Mouse (Mus musculus): ENCODE data around the gene Fam180a. TPM values are rescaled to one million over a fixed set of nuclear protein-coding genes. Genes with fewer than 3 reads are reported as not detected.

Gene Fam180a
- polyA plus RNA-seq, 2 experiments = 0.02 to 0.11 TPM

DNA sequence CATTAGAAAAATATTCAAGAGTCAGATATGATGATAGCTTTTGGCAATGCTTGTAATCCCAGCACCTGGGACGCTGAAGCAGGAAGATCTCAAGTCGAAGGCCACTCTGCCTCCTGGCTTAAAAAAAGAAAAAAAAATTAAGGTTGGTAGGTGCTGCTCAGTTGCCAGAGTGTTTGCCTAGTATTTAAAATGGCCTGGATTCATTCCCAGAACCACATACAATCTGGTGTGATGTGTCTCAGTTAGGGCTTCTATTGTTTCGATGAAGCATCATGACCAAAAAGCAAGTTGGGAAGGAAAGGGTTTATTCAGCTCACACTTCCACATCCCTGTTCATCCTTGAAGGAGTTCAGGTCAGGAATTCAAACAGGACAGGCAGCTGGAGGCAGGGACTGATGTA, 29.4 kb upstream of the Fam180a start:
- H3K4me1 ChIP-seq (replicated peaks; ENCODE audit: control insufficient read depth in 2 of 2, insufficient read depth in 2 of 2, low read length in 1 of 2) = peaks cover 0 to 14% of the 10 kb centered on the region in 2 experiments; a peak in 3 of 4 replicates

GRCm38 (mm10) chr6:35354622-35354998, 28.7 kb upstream of the Fam180a start:
- Histone ChIP-seq H3K9ac (replicated peaks) (no peak overlapping the region), H3K36me3 (replicated peaks; ENCODE audit: control insufficient read depth, insufficient read depth, low read depth) (no peaks in the 10 kb centered on the region), H3K4me1 (replicated peaks; ENCODE audit: control insufficient read depth in 2 of 2, insufficient read depth in 2 of 2, low read length in 1 of 2) (peaks cover 0 to 14% of the 10 kb centered on the region in 2 experiments; a peak in 3 of 4 replicates), H3K4me2 (ENCODE audit: low read depth) (no peak overlapping the region), H3K27me3 (ENCODE audit: control insufficient read depth, insufficient read depth, low read length) (no peaks in the 10 kb centered on the region), H3K9me3 (ENCODE audit: control insufficient read depth, low read length) (no peaks in the 10 kb centered on the region), H3K27ac (no peak overlapping the region), H3K4me3 (ENCODE audit: insufficient read depth in 1 of 2, low read depth in 2 of 2, low read length in 2 of 2) (no peak overlapping the region)
- WGBS (ENCODE audit: insufficient replicate concordance) = 60% methylated on average over 6 of the region's 6 CpGs
- ATAC-seq (ENCODE audit: insufficient read depth) (no peak), DNase-seq (ENCODE audit: low read depth in 3 of 3, low spot score in 3 of 3) (no peak)
- TF ChIP-seq EP300 (IDR thresholded peaks at IDR 0.05; ENCODE audit: low read depth) (no peak), CTCF (IDR thresholded peaks at IDR 0.05; ENCODE audit: low read depth) (no peak)

More for the DNA sequence above, 29.4 kb upstream of the Fam180a start:
- WGBS (ENCODE audit: insufficient replicate concordance) = 73% methylated on average over 3 of the region's 3 CpGs
- Histone ChIP-seq H3K27me3 (ENCODE audit: control insufficient read depth, insufficient read depth, low read length) (no peaks in the 10 kb centered on the region), H3K9ac (replicated peaks) (no peak overlapping the region), H3K9me3 (ENCODE audit: control insufficient read depth, low read length) (no peaks in the 10 kb centered on the region), H3K4me2 (ENCODE audit: low read depth) (no peak overlapping the region), H3K27ac (no peak overlapping the region), H3K36me3 (replicated peaks; ENCODE audit: control insufficient read depth, insufficient read depth, low read depth) (no peaks in the 10 kb centered on the region), H3K4me3 (ENCODE audit: insufficient read depth in 1 of 2, low read depth in 2 of 2, low read length in 2 of 2) (no peak overlapping the region)
- ATAC-seq (ENCODE audit: insufficient read depth) (no peak), DNase-seq (ENCODE audit: low read depth in 3 of 3, low spot score in 3 of 3) (no peak)
- no peak for TF ChIP-seq EP300 (IDR thresholded peaks at IDR 0.05; ENCODE audit: low read depth)
- TF ChIP-seq CTCF (IDR thresholded peaks at IDR 0.05; ENCODE audit: low read depth) = no peak

DNA sequence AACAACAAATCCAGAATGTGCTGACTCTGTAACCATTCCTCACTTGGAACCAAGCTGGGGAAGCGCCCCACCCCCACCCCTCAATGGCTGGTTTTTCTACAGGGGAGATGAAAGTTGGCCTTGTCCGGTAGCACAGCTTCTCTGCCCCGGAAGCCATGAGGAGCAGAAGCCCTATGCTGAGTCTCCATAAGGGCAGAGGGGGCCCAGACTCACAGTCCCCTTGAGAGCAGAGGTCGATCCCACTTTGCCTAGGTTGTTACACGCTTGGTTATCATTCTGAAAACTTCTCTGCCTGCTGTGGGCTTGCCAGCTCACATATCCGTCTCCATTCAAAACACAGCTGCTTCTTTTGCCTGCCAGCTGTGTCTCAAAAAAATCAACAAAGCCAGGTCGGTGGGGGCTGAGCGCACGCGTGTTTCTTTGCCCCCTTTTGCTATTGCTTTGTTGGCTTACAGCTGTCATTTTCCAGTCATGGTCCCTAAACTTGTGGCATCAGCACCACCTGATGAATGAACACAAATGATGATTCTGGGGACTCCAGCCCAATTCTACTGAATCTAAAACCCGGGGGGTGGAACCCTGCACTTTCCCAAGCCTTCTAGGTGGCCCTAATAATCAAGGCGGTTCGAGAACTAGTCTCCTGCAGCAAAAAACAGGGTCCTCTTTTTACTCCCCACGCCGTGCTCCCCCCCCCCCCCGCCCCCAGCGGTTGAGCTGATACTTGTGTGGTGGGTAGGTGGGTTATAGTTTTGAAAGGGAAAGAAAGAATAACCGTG, 28.1 kb upstream of the Fam180a start:
- H3K4me2 ChIP-seq (ENCODE audit: low read depth) = peak overlapping the region; percentile 14
- H3K27ac ChIP-seq = no peak overlapping the region
- ATAC-seq (ENCODE audit: insufficient read depth) = no peak
- H3K9me3 ChIP-seq (ENCODE audit: control insufficient read depth, low read length) = no peaks in the 10 kb centered on the region
- TF ChIP-seq EP300 (IDR thresholded peaks at IDR 0.05; ENCODE audit: low read depth) = no peak
- no peak for TF ChIP-seq CTCF (IDR thresholded peaks at IDR 0.05; ENCODE audit: low read depth)
- no peak for DNase-seq (ENCODE audit: low read depth in 3 of 3, low spot score in 3 of 3)
- no peaks in the 10 kb centered on the region for H3K27me3 ChIP-seq (ENCODE audit: control insufficient read depth, insufficient read depth, low read length)
- 40% methylated on average over 18 of the region's 18 CpGs for WGBS (ENCODE audit: insufficient replicate concordance)
- no peak overlapping the region for H3K4me3 ChIP-seq (ENCODE audit: insufficient read depth in 1 of 2, low read depth in 2 of 2, low read length in 2 of 2)
- H3K9ac ChIP-seq (replicated peaks) = no peak overlapping the region
- H3K36me3 ChIP-seq (replicated peaks; ENCODE audit: control insufficient read depth, insufficient read depth, low read depth) = no peaks in the 10 kb centered on the region
- peaks cover 0 to 14% of the 10 kb centered on the region in 2 experiments; a peak in 3 of 4 replicates for H3K4me1 ChIP-seq (replicated peaks; ENCODE audit: control insufficient read depth in 2 of 2, insufficient read depth in 2 of 2, low read length in 1 of 2)

DNA sequence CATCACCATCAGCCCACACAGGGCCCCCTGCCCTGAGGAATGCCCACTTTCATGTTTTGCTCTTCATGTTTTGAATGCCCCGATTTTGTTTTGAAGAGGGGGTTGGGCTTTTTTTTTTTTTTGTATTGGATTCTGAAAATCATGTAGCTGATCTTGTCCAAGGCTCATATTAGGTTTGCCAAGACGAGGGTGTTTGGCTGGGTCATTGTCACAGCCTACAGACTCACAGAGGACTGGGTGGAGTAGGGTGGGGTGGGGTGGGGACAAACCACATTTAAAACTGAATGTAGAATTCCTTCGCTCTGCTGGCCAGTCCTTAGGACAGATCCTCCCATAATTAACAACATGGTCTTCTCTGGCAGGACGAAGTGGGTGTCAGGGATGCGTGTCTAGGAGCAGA, 27.5 kb upstream of the Fam180a start:
- Histone ChIP-seq H3K4me2 (ENCODE audit: low read depth) (peak overlapping the region; percentile 14), H3K27me3 (ENCODE audit: control insufficient read depth, insufficient read depth, low read length) (no peaks in the 10 kb centered on the region), H3K4me1 (replicated peaks; ENCODE audit: control insufficient read depth in 2 of 2, insufficient read depth in 2 of 2, low read length in 1 of 2) (peaks cover 0 to 14% of the 10 kb centered on the region in 2 experiments; a peak in 3 of 4 replicates), H3K36me3 (replicated peaks; ENCODE audit: control insufficient read depth, insufficient read depth, low read depth) (no peaks in the 10 kb centered on the region), H3K9me3 (ENCODE audit: control insufficient read depth, low read length) (no peaks in the 10 kb centered on the region), H3K9ac (replicated peaks) (no peak overlapping the region), H3K27ac (no peak overlapping the region), H3K4me3 (ENCODE audit: insufficient read depth in 1 of 2, low read depth in 2 of 2, low read length in 2 of 2) (no peak overlapping the region)
- no peak for TF ChIP-seq CTCF (IDR thresholded peaks at IDR 0.05; ENCODE audit: low read depth)
- no peak for TF ChIP-seq EP300 (IDR thresholded peaks at IDR 0.05; ENCODE audit: low read depth)
- ATAC-seq (ENCODE audit: insufficient read depth) (peak; percentile 35; the same call in 1 of the 2 replicates), DNase-seq (ENCODE audit: low read depth in 3 of 3, low spot score in 3 of 3) (no peak)
- 38% methylated on average over 5 of the region's 5 CpGs for WGBS (ENCODE audit: insufficient replicate concordance)

DNA sequence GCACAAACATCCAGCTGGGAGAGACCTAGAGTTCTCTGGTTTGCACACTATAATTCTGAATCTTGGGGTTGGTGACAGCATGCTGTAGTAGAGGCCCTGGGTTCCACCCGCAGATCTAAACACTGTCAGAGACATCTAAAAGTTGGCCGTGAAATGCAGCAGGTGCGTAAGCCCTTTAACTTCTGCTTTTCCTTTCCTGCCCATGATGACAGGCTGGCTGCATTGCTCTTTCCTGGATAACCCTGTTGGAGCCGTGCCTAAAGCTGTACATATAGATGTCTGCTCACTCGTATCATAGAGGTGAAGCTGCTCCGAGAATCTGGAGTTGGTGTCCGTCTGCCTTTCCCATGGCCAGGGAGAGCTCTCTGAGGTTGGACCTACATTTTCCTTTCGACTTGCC, 26.9 kb upstream of the Fam180a start:
- Histone ChIP-seq H3K36me3 (replicated peaks; ENCODE audit: control insufficient read depth, insufficient read depth, low read depth) (no peaks in the 10 kb centered on the region), H3K4me1 (replicated peaks; ENCODE audit: control insufficient read depth in 2 of 2, insufficient read depth in 2 of 2, low read length in 1 of 2) (peaks cover 0 to 14% of the 10 kb centered on the region in 2 experiments; a peak in 3 of 4 replicates), H3K4me2 (ENCODE audit: low read depth) (no peak overlapping the region), H3K27ac (no peak overlapping the region), H3K27me3 (ENCODE audit: control insufficient read depth, insufficient read depth, low read length) (no peaks in the 10 kb centered on the region), H3K9me3 (ENCODE audit: control insufficient read depth, low read length) (no peaks in the 10 kb centered on the region), H3K9ac (replicated peaks) (no peak overlapping the region), H3K4me3 (ENCODE audit: insufficient read depth in 1 of 2, low read depth in 2 of 2, low read length in 2 of 2) (no peak overlapping the region)
- no peak for DNase-seq (ENCODE audit: low read depth in 3 of 3, low spot score in 3 of 3)
- 31% methylated on average over 8 of the region's 8 CpGs for WGBS (ENCODE audit: insufficient replicate concordance)
- ATAC-seq (ENCODE audit: insufficient read depth) = no peak
- TF ChIP-seq EP300 (IDR thresholded peaks at IDR 0.05; ENCODE audit: low read depth) = no peak
- no peak for TF ChIP-seq CTCF (IDR thresholded peaks at IDR 0.05; ENCODE audit: low read depth)

All from liver, embryonic 14.5 days (tissue).